Mouse (Mus musculus) cerebellum, adult 18-20 months (tissue): ENCODE data around the gene Lars2.
A peak's percentile ranks its signal among the peaks of the same experiment; 100 is the strongest.
"Not testable (repeated sequence)": the region's sequence is repeated elsewhere in the genome, so short reads cannot be mapped to it uniquely, and the experiment has no call there.

Experiments
- DNase-seq, 2 experiments: peaks; one replicate each; pipeline ENCODE4 v3.0.0; 2021

Lars2 gene

DNA sequence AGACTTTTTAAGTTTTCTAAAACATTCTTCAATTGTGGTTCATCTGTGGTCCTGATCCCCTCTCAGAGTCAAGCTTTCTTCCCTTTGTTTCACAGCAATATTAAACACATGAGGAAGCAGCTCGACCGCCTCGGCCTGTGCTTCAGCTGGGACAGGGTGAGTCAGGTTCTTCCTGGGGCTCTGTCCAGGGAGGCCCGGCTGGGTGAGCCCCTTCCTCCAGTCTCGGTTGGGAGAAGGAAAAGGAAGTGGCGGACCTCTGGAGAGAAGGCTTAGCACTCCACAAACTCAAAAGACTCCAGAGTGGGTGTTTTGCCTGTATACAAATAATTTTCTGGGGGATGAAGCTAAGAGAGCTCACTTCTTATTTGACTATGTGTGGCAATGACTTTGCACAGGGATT is 28.1 kb downstream of the Lars2 start:
- DNase-seq, result no peak

DNA sequence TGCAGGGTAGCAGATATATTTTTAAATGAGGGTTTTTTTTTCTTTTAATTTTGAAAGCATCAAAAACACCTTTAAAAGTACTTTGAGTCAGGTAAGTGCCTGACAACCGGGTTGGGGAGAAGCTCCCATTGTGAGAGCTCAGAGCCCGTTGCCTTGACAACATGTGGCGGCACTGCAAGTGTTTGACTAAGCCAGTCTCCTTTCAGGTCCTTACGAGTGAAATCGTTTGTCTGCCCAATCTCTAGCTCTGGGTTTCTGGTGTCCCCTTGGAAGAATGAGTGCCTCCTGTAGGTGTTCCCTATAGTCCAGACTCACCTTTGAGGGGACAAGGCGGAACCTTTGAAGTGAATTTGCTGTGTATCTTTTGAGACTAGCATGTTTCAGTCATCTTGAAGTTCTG is 31.0 kb downstream of the Lars2 start:
- DNase-seq, result no peak

DNA sequence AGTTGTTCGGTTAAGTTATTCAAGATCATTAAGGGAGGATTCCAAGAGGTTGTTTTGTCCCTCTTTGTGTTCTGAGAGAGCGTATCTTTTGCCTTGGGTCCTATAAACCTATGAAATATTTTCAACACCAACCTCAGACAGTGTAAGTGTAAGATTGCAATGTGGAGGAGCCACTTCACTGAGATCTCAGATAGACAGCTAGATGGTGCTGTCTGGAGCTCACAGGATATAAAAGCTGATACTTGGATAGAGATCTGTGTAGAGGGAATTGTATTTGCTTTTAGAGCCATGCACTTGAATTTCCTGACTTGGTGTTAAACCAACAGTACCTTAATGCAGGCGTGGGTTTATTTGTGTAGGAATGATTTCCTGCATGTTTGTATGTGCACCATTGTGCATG is 35.5 kb downstream of the Lars2 start:
- no peak for DNase-seq

DNA sequence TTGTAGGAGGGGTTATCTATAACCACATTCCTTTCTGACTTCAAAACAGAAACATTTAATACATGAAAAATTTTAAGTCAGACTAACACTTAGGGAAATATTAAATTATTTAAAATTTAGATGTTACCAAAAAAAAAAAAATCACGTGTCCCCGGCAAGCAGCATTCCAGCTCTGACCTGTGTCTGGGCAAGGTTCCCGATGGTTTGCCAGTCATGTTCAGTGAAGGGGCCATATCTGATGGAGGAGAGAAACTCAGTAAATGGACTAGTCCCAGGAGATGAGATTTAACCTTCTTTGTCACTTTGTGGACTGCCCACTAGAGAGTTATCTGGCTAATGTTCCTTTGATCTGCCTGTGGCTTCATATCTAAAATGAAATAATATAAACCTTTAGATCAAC is 36.3 kb downstream of the Lars2 start:
- peak; percentile 26 to 39 for DNase-seq

GRCm38 (mm10) chr9:123405231-123405630 is 38.5 kb downstream of the Lars2 start:
- peak; percentile 12 to 13 for DNase-seq

DNA sequence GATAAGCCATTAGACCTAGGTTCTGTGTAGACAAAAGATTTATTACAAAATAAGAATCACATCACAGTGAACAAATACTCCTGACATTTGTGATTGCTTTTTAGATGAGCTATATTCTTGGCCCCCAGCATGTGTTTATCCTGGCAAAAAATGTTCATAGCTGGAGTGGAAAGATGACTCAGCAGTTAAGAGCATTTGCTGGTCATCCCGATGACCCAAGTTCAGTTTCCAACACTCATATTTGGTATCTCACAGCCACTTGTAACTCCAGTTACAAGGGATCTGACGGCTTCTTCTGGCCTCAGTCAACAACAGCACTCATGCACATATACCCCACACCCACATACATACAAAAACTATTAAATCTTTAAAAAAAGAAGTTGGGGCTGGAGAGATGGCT is 42.0 kb downstream of the Lars2 start:
- DNase-seq, result no peak

- no peak for DNase-seq
Measured at GRCm38 (mm10) chr9:123429863-123430262, 63.1 kb downstream of the Lars2 start.

- no peak for DNase-seq
Measured at GRCm38 (mm10) chr9:123430973-123431372, 64.2 kb downstream of the Lars2 start.

- no peak for DNase-seq
Measured at GRCm38 (mm10) chr9:123438223-123438622, 71.5 kb downstream of the Lars2 start.

DNA sequence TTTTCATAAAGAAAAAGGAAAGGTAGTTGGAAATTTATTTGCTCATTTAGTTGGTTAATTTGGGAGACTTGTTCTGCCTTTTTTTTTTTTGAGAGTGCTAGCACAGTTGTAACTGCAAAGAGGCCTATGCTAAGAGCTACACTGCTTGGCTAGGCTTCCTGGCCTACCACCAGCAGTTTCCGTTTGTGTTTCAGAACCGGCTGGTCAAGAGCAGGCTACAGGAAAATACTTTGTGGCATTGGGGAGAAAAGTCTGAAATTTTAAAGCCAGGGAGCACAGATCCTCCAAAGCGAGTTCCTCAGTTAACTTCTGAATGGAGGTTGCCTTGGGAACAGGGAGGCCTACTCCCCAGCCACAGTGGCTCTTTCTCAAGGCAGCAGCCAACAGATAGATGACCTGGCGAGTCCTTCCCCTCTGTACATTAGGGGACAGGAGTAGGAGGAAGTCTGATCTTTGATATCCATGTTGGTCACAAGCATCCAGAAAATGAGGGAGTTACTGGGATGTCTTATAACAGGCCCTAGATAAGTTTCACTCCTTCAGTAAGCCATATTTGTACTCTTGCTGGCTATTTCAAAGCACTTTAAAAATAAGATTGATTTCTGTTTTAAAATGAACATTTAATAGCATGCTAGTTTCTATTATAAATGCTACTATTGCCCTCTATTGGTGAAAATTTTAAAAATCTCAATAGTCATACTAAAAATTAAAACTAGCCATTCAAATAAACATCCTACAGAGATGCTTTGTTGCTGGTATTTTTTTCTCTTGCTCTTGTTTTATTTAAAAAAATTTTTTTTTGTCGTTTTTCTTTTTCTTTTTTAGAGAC is 73.7 kb downstream of the Lars2 start:
- no peak for DNase-seq

- not testable (repeated sequence) for DNase-seq
Measured at GRCm38 (mm10) chr9:123447101-123447500, 80.4 kb downstream of the Lars2 start.

- DNase-seq, result no peak
Measured at GRCm38 (mm10) chr9:123448594-123448993, 81.9 kb downstream of the Lars2 start.

GRCm38 (mm10) chr9:123450174-123450573 is 83.4 kb downstream of the Lars2 start:
- peak; percentile 57 to 71 for DNase-seq

GRCm38 (mm10) chr9:123451772-123452171 is 85.0 kb downstream of the Lars2 start:
- DNase-seq, result no peak

GRCm38 (mm10) chr9:123456634-123457602 is 90.2 kb downstream of the Lars2 start:
- peak in 1 of 2 experiments; percentile 16 for DNase-seq

DNA sequence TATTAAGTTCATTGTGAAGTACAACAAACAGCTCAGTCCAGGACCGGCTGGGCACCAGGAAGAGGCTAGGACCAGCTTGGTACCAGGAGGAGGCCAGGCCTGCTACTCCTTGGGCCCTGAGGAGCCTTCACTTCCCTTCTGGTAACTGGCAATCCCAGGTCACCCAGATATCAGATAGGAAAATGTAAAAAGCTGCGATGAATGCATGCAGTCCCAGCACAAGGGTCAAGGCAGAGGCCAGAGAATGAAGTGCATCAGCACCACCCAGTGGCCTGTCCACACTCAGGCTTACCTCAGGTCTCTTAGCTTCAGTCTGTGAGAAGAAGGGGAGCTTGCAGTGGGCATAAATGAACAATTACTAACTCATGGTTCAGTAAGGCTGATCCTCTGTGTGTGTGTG is 90.9 kb downstream of the Lars2 start:
- DNase-seq, result peak; percentile 63 to 66

DNA sequence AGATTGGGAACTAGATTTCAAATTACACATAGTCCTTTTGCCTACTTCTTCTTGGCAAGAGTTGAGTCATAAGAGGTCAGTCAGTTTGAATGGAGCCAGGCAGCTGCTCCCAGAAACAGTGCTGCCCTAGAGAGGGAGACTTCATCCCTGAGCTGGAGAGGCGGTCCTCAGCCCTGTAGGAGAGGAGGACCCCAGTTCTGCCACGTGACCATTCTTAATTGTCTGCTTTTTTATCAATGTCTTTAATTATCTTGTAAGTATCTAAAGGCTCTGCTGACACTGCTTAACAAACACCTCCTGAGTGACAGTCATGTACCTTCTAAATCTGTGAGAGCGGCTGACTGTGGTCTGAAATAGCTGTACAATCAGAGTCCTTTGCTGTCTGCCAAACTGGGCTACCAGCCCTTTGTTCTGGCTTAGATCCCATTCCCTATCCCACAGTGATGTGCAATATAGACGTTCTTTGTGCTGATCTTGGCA is 100.5 kb downstream of the Lars2 start:
- DNase-seq, result no peak

- DNase-seq, result no peak
Measured at GRCm38 (mm10) chr9:123468406-123469085, 101.8 kb downstream of the Lars2 start.

- DNase-seq, result no peak
Measured at GRCm38 (mm10) chr9:123469087-123469486, 102.4 kb downstream of the Lars2 start.

- DNase-seq, result no peak
Measured at GRCm38 (mm10) chr9:123473377-123473776, 106.7 kb downstream of the Lars2 start.

GRCm38 (mm10) chr9:123475569-123475968 is 108.8 kb downstream of the Lars2 start:
- DNase-seq, result no peak

- peak in 1 of 2 experiments; percentile 46 for DNase-seq
Measured at GRCm38 (mm10) chr9:123478031-123478585, 111.4 kb downstream of the Lars2 start.
